Mouse (Mus musculus): ENCODE data around the gene Eif5a. TPM values are rescaled to one million over a fixed set of nuclear protein-coding genes. Genes with fewer than 3 reads are reported as not detected.
A peak's percentile ranks its signal among the peaks of the same experiment; 100 is the strongest.

Gene Eif5a
- polyA plus RNA-seq, 1 experiment from 2014 or later, result 1,673 TPM

DNA sequence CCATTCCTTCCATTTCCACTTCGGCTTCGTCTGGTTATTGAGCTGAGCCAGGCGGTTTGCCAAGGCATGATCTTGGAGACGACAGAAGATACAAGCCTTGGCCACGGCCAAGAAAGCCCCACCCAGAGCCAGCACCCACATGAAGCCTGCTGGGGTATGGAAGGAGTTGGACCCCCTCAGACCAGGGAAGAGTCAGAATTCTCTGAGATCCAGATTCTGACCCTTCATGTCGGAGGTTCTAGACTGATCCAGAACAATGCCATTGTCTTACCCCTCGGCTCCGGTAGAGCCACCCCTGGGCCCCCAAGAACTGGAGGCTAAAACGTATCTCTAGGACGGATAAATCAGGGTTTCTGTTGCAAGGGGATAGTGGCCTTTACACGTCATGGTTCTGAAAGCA, 43.9 kb downstream of the Eif5a start, which contains the start of gene Tmem95:
TSS of gene Tmem95 (minus strand) at position 141 of the 400 bp plus-strand sequence.
- H3K4me2 ChIP-seq, result peak within 1 kb of the TSS; percentile 78
- H3K4me1 ChIP-seq, result peaks cover 64% of the 10 kb centered on the region
- peak within 1 kb of the TSS; percentile 4 for H3K4me3 ChIP-seq
- WGBS, result 79% methylated on average over 11 of the region's 11 CpGs
- H3K9ac ChIP-seq, result no peak within 1 kb of the TSS
- H3K27me3 ChIP-seq, result no peaks in the 10 kb centered on the region
- H3K9me3 ChIP-seq, result no peaks in the 10 kb centered on the region
- no peak for ATAC-seq (ENCODE audit: borderline replicate concordance, extremely low read depth, low FRiP score, low TSS enrichment)
- H3K27ac ChIP-seq, result peak within 1 kb of the TSS; percentile 60
- H3K36me3 ChIP-seq, result no peaks in the 10 kb centered on the region

DNA sequence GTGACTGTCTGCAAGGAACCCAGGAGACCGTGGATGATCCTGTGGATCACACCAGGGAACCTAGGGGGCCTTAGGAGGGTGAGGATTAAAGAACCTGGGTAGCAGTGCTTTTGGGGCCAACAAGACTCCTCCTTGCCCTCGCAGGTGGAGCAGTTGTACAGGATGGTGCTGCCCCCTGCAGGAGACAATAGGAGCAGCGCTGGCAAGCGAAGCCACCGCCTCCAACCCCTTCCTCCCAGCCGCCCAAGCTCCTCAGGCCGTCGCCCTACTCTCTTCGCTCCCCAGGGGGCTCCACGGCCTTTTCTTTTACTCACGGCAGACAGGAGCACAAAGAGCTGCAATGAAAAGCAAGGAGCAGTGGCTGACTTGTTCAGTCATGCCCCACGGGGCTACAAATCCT, 44.9 kb downstream of the Eif5a start:
- Histone ChIP-seq H3K4me2 (peak overlapping the region; percentile 40), H3K4me3 (peak overlapping the region; percentile 4; the same call in 1 of the 2 replicates), H3K9me3 (no peaks in the 10 kb centered on the region), H3K9ac (no peak overlapping the region), H3K4me1 (peaks cover 58% of the 10 kb centered on the region), H3K27me3 (no peaks in the 10 kb centered on the region), H3K36me3 (no peaks in the 10 kb centered on the region), H3K27ac (peak overlapping the region; percentile 60)
- 5% methylated on average over 12 of the region's 12 CpGs for WGBS
- ATAC-seq (ENCODE audit: borderline replicate concordance, extremely low read depth, low FRiP score, low TSS enrichment), result peak; percentile 19; the same call in 1 of the 2 replicates

DNA sequence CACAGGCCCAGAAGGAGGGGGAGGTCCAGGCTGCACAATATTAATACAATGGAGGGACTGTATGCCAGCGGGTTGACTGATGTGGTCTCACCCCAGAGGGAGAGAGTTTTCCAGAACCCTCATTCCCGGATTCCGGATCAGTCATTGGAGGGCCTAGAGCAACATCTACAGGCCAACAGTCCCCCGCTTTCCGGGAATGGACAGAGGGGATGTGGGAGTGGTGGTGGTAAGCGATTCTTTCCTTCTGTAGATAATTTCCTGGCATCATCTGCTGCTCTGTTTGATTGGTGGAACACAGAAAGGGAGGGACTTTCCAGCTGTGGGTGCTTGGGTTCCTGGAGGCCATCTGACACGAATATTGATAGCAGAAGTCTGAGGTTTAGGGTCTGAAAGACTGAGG, 45.6 kb downstream of the Eif5a start:
- no peak overlapping the region for H3K9ac ChIP-seq
- 16% methylated on average over 7 of the region's 7 CpGs for WGBS
- peaks cover 51% of the 10 kb centered on the region for H3K4me1 ChIP-seq
- peak; percentile 15; the same call in 1 of the 2 replicates for ATAC-seq (ENCODE audit: borderline replicate concordance, extremely low read depth, low FRiP score, low TSS enrichment)
- peak overlapping the region; percentile 60 for H3K27ac ChIP-seq
- no peaks in the 10 kb centered on the region for H3K9me3 ChIP-seq
- H3K27me3 ChIP-seq, result no peaks in the 10 kb centered on the region
- H3K36me3 ChIP-seq, result no peaks in the 10 kb centered on the region
- H3K4me3 ChIP-seq, result no peak overlapping the region
- H3K4me2 ChIP-seq, result peak overlapping the region; percentile 3; the same call in 1 of the 2 replicates

DNA sequence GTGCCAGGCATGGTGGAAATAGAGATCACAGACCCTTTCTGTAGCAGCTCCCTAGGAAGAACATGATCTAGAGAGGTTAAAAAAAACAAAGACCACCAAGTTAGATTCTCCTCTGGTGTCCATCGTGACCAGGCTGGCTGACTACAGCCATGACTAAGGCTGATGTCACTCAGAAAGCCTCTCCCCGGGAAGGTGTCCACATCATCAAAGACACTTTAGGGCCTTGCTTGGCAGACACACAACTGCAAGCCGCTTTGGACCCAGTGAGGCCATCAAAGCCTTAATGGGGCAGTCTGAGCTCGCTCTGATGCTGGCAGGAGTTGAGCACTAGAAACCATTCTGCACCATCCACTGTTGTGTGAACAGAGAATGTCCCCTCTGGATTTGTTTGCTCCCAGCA, 49.3 kb downstream of the Eif5a start:
- no peak overlapping the region for H3K27ac ChIP-seq
- ATAC-seq (ENCODE audit: borderline replicate concordance, extremely low read depth, low FRiP score, low TSS enrichment), result no peak
- WGBS, result 70% methylated on average over 4 of the region's 4 CpGs
- peaks cover 23% of the 10 kb centered on the region for H3K4me1 ChIP-seq
- no peak overlapping the region for H3K4me2 ChIP-seq
- no peaks in the 10 kb centered on the region for H3K27me3 ChIP-seq
- no peaks in the 10 kb centered on the region for H3K36me3 ChIP-seq
- H3K9ac ChIP-seq, result no peak overlapping the region
- no peaks in the 10 kb centered on the region for H3K9me3 ChIP-seq
- H3K4me3 ChIP-seq, result no peak overlapping the region

DNA sequence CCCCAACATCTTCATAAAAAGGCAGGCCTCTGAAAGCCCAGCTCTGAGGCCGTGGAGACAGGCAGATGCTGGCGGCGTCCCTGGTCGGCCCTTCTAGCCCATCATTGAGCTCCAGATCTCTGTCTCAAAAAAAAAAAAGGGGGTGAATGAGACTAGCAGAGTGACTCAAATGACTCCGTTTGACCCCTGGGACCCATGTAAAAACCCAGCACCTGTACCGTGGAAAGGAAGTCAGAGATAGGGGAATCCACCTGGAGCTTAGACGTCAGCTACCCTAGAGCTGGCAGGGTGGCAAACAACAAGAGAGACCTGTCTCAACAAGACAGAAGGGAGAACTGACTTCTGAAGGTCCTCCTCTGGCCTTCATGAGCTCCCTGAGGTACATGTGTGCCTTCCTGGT, 49.9 kb downstream of the Eif5a start:
- 83% methylated on average over 7 of the region's 7 CpGs for WGBS
- ATAC-seq (ENCODE audit: borderline replicate concordance, extremely low read depth, low FRiP score, low TSS enrichment), result no peak
- no peaks in the 10 kb centered on the region for H3K9me3 ChIP-seq
- peaks cover 16% of the 10 kb centered on the region for H3K4me1 ChIP-seq
- no peak overlapping the region for H3K4me2 ChIP-seq
- H3K36me3 ChIP-seq, result no peaks in the 10 kb centered on the region
- no peak overlapping the region for H3K27ac ChIP-seq
- H3K4me3 ChIP-seq, result no peak overlapping the region
- no peaks in the 10 kb centered on the region for H3K27me3 ChIP-seq
- H3K9ac ChIP-seq, result no peak overlapping the region

DNA sequence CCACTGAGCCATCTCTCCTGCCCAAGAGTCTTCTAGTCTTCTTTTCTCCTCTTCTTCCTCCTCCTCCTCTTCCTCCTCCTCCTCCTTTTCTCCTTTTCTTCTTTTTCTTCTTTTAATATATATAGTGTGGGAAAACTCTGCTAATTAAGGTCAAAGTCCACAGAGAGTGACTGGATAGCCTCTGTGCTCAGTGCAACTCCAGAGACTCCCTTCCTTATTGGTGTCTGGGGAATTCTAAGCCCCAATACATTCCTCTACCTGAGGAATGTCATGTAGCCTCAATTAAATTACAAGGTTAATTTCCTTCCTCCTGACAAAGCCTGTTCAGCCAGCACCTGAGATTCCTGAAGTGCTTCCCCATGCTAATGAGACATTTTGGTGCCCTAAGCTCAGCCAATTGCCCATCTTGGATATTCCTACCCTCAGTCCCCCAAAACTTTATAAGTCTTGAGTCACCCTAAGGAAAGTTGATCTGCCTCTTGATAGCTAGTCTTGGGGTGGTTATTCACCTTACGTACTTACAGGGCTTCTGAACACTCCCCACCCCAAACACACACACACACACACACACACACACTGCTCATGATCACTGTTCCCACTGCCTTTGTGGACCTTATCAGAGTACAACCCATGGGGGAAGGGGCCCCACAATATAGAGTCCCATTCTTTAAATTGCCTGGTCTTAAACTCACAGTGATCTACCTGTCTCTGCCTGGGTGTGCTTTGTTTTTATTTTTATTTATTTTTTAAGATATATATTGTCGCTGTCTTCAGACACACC, 51.3 kb downstream of the Eif5a start:
- WGBS, result 95% methylated on average over 2 of the region's 2 CpGs
- Histone ChIP-seq H3K4me2 (no peak overlapping the region), H3K27me3 (no peaks in the 10 kb centered on the region), H3K4me3 (no peak overlapping the region), H3K27ac (no peak overlapping the region), H3K4me1 (peaks cover 3% of the 10 kb centered on the region), H3K9ac (no peak overlapping the region), H3K9me3 (no peaks in the 10 kb centered on the region), H3K36me3 (no peaks in the 10 kb centered on the region)
- ATAC-seq (ENCODE audit: borderline replicate concordance, extremely low read depth, low FRiP score, low TSS enrichment), result no peak

DNA sequence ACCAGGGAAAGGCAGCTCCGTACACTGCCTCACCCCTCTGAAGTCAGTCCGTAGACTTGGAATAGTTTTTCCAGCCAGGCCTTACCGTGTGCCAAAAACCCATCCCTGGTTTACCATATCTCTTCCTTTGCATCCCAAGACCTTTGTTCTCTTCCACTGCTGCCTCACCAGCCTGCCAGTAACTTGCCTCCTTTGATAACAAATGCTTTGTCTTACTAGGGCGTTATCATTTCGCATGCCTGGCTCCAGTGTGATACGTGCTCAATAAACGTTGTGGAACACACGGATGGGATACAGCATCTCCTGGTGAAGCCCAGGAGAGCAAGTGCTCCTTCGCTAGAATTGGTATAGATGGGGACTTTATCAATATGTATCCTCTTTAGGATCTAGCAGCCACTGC, 54.4 kb downstream of the Eif5a start:
- no peak overlapping the region for H3K4me2 ChIP-seq
- 55% methylated on average over 9 of the region's 9 CpGs for WGBS
- no peaks in the 10 kb centered on the region for H3K4me1 ChIP-seq
- no peak overlapping the region for H3K9ac ChIP-seq
- no peak for ATAC-seq (ENCODE audit: borderline replicate concordance, extremely low read depth, low FRiP score, low TSS enrichment)
- no peaks in the 10 kb centered on the region for H3K27me3 ChIP-seq
- H3K9me3 ChIP-seq, result no peaks in the 10 kb centered on the region
- no peak overlapping the region for H3K4me3 ChIP-seq
- H3K36me3 ChIP-seq, result no peaks in the 10 kb centered on the region
- no peak overlapping the region for H3K27ac ChIP-seq

Small RNAs within 50 kb of the gene (microRNA-seq; reads per million reads assigned to microRNA genes)
- not detected for gene Mir6924

Other genes starting within 250 kb of the Eif5a start
- gene Eif4a1, start 249.5 kb downstream of the Eif5a start, polyA plus RNA-seq (2015; fragmentation: Nextera tagmentation; extraction: Ambion mirVana), result 595 and 603 TPM in 2 replicates
- 72.5 and 81.1 TPM in 2 replicates for gene Senp3, start 239.9 kb downstream of the Eif5a start, polyA plus RNA-seq (2015; fragmentation: Nextera tagmentation; extraction: Ambion mirVana)
- gene Tnfsf13, start 236.2 kb downstream of the Eif5a start, polyA plus RNA-seq (2015; fragmentation: Nextera tagmentation; extraction: Ambion mirVana), result 1.0 and 1.1 TPM in 2 replicates
- gene Tnfsf12, start 226.1 kb downstream of the Eif5a start, polyA plus RNA-seq (2015; fragmentation: Nextera tagmentation; extraction: Ambion mirVana), result 8.3 and 8.9 TPM in 2 replicates
- gene Tnfsfm13, start 225.9 kb downstream of the Eif5a start, polyA plus RNA-seq (2015; fragmentation: Nextera tagmentation; extraction: Ambion mirVana), result 4.3 and 5.9 TPM in 2 replicates
- gene Polr2a, start 163.3 kb downstream of the Eif5a start, polyA plus RNA-seq (2015; fragmentation: Nextera tagmentation; extraction: Ambion mirVana), result 26.7 and 31.6 TPM in 2 replicates
- 0.19 and 0.26 TPM in 2 replicates for gene Slc35g3, start 160.0 kb downstream of the Eif5a start, polyA plus RNA-seq (2015; fragmentation: Nextera tagmentation; extraction: Ambion mirVana)
- gene Zbtb4, start 156.0 kb downstream of the Eif5a start, polyA plus RNA-seq (2015; fragmentation: Nextera tagmentation; extraction: Ambion mirVana), result 2.6 and 3.0 TPM in 2 replicates
- 15.7 and 15.8 TPM in 2 replicates for gene Chrnb1, start 126.0 kb downstream of the Eif5a start, polyA plus RNA-seq (2015; fragmentation: Nextera tagmentation; extraction: Ambion mirVana)
- gene Fgf11, start 120.1 kb downstream of the Eif5a start, polyA plus RNA-seq (2015; fragmentation: Nextera tagmentation; extraction: Ambion mirVana), result 1.2 and 1.3 TPM in 2 replicates
- 6.3 and 7.3 TPM in 2 replicates for gene Tmem102, start 116.3 kb downstream of the Eif5a start, polyA plus RNA-seq (2015; fragmentation: Nextera tagmentation; extraction: Ambion mirVana)
- not detected in 2 replicates for gene Gm39566, start 106.7 kb downstream of the Eif5a start, polyA plus RNA-seq (2015; fragmentation: Nextera tagmentation; extraction: Ambion mirVana)
- not detected in 2 replicates for gene Spem2, start 103.5 kb downstream of the Eif5a start, polyA plus RNA-seq (2015; fragmentation: Nextera tagmentation; extraction: Ambion mirVana)
- not detected in 2 replicates for gene Spem1, start 99.8 kb downstream of the Eif5a start, polyA plus RNA-seq (2015; fragmentation: Nextera tagmentation; extraction: Ambion mirVana)
- 5.5 and 6.5 TPM in 2 replicates for gene Nlgn2, start 84.2 kb downstream of the Eif5a start, polyA plus RNA-seq (2015; fragmentation: Nextera tagmentation; extraction: Ambion mirVana)
- gene Tmem256, start 83.4 kb downstream of the Eif5a start, polyA plus RNA-seq (2015; fragmentation: Nextera tagmentation; extraction: Ambion mirVana), result 434 and 473 TPM in 2 replicates
- 110 and 119 TPM in 2 replicates for gene Plscr3, start 75.6 kb downstream of the Eif5a start, polyA plus RNA-seq (2015; fragmentation: Nextera tagmentation; extraction: Ambion mirVana)
- gene Tnk1, start 63.2 kb downstream of the Eif5a start, polyA plus RNA-seq (2015; fragmentation: Nextera tagmentation; extraction: Ambion mirVana), result 9.2 and 9.6 TPM in 2 replicates
- gene Tmem95, start 43.9 kb downstream of the Eif5a start, polyA plus RNA-seq (2015; fragmentation: Nextera tagmentation; extraction: Ambion mirVana), result not detected in 2 replicates
- 8.1 and 8.6 TPM in 2 replicates for gene Kctd11, start 40.6 kb downstream of the Eif5a start, polyA plus RNA-seq (2015; fragmentation: Nextera tagmentation; extraction: Ambion mirVana)
- 1.4 and 5.0 TPM in 2 replicates for gene Acap1, start 26.4 kb downstream of the Eif5a start, polyA plus RNA-seq (2015; fragmentation: Nextera tagmentation; extraction: Ambion mirVana)
- gene 2810408A11Rik, start 21.0 kb downstream of the Eif5a start, polyA plus RNA-seq (2015; fragmentation: Nextera tagmentation; extraction: Ambion mirVana), result 11.9 and 13.0 TPM in 2 replicates
- 7.1 and 8.0 TPM in 2 replicates for gene Neurl4, start 20.9 kb downstream of the Eif5a start, polyA plus RNA-seq (2015; fragmentation: Nextera tagmentation; extraction: Ambion mirVana)
- 81.7 and 82.2 TPM in 2 replicates for gene Gps2, start 8.1 kb downstream of the Eif5a start, polyA plus RNA-seq (2015; fragmentation: Nextera tagmentation; extraction: Ambion mirVana)
- gene Ybx2, start 13.8 kb upstream of the Eif5a start, polyA plus RNA-seq (2015; fragmentation: Nextera tagmentation; extraction: Ambion mirVana), result 2.8 and 3.0 TPM in 2 replicates
- gene Slc2a4, start 26.2 kb upstream of the Eif5a start, polyA plus RNA-seq (2015; fragmentation: Nextera tagmentation; extraction: Ambion mirVana), result 18.0 and 20.6 TPM in 2 replicates
- 154 and 170 TPM in 2 replicates for gene Cldn7, start 42.8 kb upstream of the Eif5a start, polyA plus RNA-seq (2015; fragmentation: Nextera tagmentation; extraction: Ambion mirVana)
- 22.3 and 25.4 TPM in 2 replicates for gene Ctdnep1, start 59.2 kb upstream of the Eif5a start, polyA plus RNA-seq (2015; fragmentation: Nextera tagmentation; extraction: Ambion mirVana)
- gene Elp5, start 60.6 kb upstream of the Eif5a start, polyA plus RNA-seq (2015; fragmentation: Nextera tagmentation; extraction: Ambion mirVana), result 106 and 111 TPM in 2 replicates
- 453 and 455 TPM in 2 replicates for gene Gabarap, start 69.2 kb upstream of the Eif5a start, polyA plus RNA-seq (2015; fragmentation: Nextera tagmentation; extraction: Ambion mirVana)
- gene Phf23, start 73.8 kb upstream of the Eif5a start, polyA plus RNA-seq (2015; fragmentation: Nextera tagmentation; extraction: Ambion mirVana), result 75.0 and 78.2 TPM in 2 replicates
- gene Dvl2, start 78.6 kb upstream of the Eif5a start, polyA plus RNA-seq (2015; fragmentation: Nextera tagmentation; extraction: Ambion mirVana), result 34.7 and 40.3 TPM in 2 replicates
- 73.9 and 81.3 TPM in 2 replicates for gene Acadvl, start 93.5 kb upstream of the Eif5a start, polyA plus RNA-seq (2015; fragmentation: Nextera tagmentation; extraction: Ambion mirVana)
- 5.6 and 5.9 TPM in 2 replicates for gene Dlg4, start 95.0 kb upstream of the Eif5a start, polyA plus RNA-seq (2015; fragmentation: Nextera tagmentation; extraction: Ambion mirVana)
- gene Asgr1, start 132.1 kb upstream of the Eif5a start, polyA plus RNA-seq (2015; fragmentation: Nextera tagmentation; extraction: Ambion mirVana), result 0.23 and 0.29 TPM in 2 replicates
- gene Asgr2, start 170.7 kb upstream of the Eif5a start, polyA plus RNA-seq (2015; fragmentation: Nextera tagmentation; extraction: Ambion mirVana), result 0.19 and 0.47 TPM in 2 replicates
- 3.9 and 4.3 TPM in 2 replicates for gene Mgl2, start 208.4 kb upstream of the Eif5a start, polyA plus RNA-seq (2015; fragmentation: Nextera tagmentation; extraction: Ambion mirVana)
- 0.65 and 1.2 TPM in 2 replicates for gene Clec10a, start 234.2 kb upstream of the Eif5a start, polyA plus RNA-seq (2015; fragmentation: Nextera tagmentation; extraction: Ambion mirVana)

Measured in lung, embryonic 15.5 days (tissue).